Mouse (Mus musculus): ENCODE measurements at regions not wholly inside any gene's neighbourhood (a gene's known extent, or its start where the extent isn't known, plus 50 kb on each side); places are given as distances from the start of the nearest gene placed in this dataset.
A peak's percentile ranks its signal among the peaks of the same experiment; 100 is the strongest.

DNA sequence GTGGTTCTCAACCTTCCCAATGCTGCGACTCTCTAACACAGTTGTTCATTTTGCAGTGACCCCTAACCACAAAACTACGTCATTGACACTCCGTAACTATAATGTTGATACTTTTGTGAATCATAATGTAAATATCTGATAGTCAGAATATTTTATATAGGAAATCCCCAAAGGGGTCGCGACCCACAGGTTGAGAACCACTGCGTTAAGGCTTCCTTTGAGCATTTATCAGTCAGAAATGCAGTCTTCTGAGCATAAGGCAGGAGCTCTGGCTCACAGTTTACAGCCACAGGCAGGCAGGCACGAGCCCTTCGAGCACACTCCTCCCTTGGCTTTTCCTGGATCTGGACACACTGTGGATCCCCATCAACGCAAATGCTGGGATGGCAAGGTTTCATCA lies 57.0 kb downstream of the Nxnl2 start:
- no peak for ATAC-seq (ENCODE audit: low FRiP score, low read depth)
- peaks cover 28% of the 10 kb centered on the region for H3K4me1 ChIP-seq

GRCm38 (mm10) chr13:51228862-51229770 lies 58.3 kb downstream of the Nxnl2 start:
- H3K27ac ChIP-seq = peak overlapping the region; percentile 11; the same call in 1 of the 2 replicates
- no peaks in the 10 kb centered on the region for H3K27me3 ChIP-seq
- no peak overlapping the region for H3K9ac ChIP-seq
- no peaks in the 10 kb centered on the region for H3K9me3 ChIP-seq
- no peak for ATAC-seq (ENCODE audit: low FRiP score, low read depth)
- H3K36me3 ChIP-seq = no peaks in the 10 kb centered on the region
- no peak overlapping the region for H3K4me3 ChIP-seq
- no peak overlapping the region for H3K4me2 ChIP-seq (replicated peaks)
- H3K4me1 ChIP-seq = peaks cover 18% of the 10 kb centered on the region
- 81% methylated on average over 30 of the region's 30 CpGs for WGBS

More for the DNA sequence above, 57.0 kb downstream of the Nxnl2 start:
- no peak overlapping the region for H3K27ac ChIP-seq
- H3K9me3 ChIP-seq = no peaks in the 10 kb centered on the region
- no peak overlapping the region for H3K4me2 ChIP-seq (replicated peaks)
- no peaks in the 10 kb centered on the region for H3K27me3 ChIP-seq
- WGBS = 83% methylated on average over 9 of the region's 9 CpGs
- H3K36me3 ChIP-seq = no peaks in the 10 kb centered on the region
- no peak overlapping the region for H3K4me3 ChIP-seq
- H3K9ac ChIP-seq = no peak overlapping the region

- WGBS = 91% methylated on average over 4 of the region's 4 CpGs
- Histone ChIP-seq H3K9ac (no peak overlapping the region), H3K27ac (no peak overlapping the region), H3K4me3 (no peak overlapping the region), H3K9me3 (no peaks in the 10 kb centered on the region), H3K4me1 (peaks cover 18% of the 10 kb centered on the region), H3K36me3 (no peaks in the 10 kb centered on the region), H3K27me3 (no peaks in the 10 kb centered on the region), H3K4me2 (replicated peaks) (no peak overlapping the region)
- ATAC-seq (ENCODE audit: low FRiP score, low read depth) = no peak
Measured at GRCm38 (mm10) chr13:51229862-51230261, 59.0 kb downstream of the Nxnl2 start.

- no peak overlapping the region for H3K4me2 ChIP-seq (replicated peaks)
- no peak for ATAC-seq (ENCODE audit: low FRiP score, low read depth)
- H3K27ac ChIP-seq = no peak overlapping the region
- H3K27me3 ChIP-seq = no peaks in the 10 kb centered on the region
- H3K36me3 ChIP-seq = no peaks in the 10 kb centered on the region
- no peak overlapping the region for H3K9ac ChIP-seq
- 77% methylated on average over 4 of the region's 4 CpGs for WGBS
- no peaks in the 10 kb centered on the region for H3K9me3 ChIP-seq
- no peak overlapping the region for H3K4me3 ChIP-seq
- peaks cover 21% of the 10 kb centered on the region for H3K4me1 ChIP-seq
Measured at GRCm38 (mm10) chr13:51231586-51231985, 60.8 kb downstream of the Nxnl2 start.

DNA sequence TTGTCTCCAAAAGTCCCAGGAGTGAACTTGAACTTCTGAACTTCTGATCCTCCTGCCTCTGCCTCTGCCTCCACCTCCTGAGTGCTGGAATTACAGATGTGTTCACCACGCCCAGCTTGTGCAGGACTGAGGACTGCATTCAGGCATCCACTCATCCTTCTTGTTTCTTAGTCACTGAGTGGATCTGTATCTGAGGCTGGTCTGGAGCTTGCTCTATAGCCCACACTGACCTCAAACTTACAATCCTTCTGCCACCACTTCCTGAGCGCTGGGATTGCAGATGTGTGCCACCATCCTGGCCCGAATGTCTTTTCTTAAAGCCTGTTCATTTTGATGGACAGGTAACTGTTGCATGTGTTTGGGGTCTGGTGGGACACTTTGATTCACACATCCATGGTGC lies 76.6 kb downstream of the Nxnl2 start:
- no peak overlapping the region for H3K4me3 ChIP-seq
- no peaks in the 10 kb centered on the region for H3K4me1 ChIP-seq
- H3K27ac ChIP-seq = no peak overlapping the region
- no peaks in the 10 kb centered on the region for H3K9me3 ChIP-seq
- ATAC-seq (ENCODE audit: low FRiP score, low read depth) = no peak
- WGBS = 77% methylated on average over 3 of the region's 3 CpGs
- no peak overlapping the region for H3K9ac ChIP-seq
- H3K4me2 ChIP-seq (replicated peaks) = no peak overlapping the region
- H3K36me3 ChIP-seq = no peaks in the 10 kb centered on the region
- no peaks in the 10 kb centered on the region for H3K27me3 ChIP-seq

- Histone ChIP-seq H3K9ac (no peak overlapping the region), H3K27me3 (no peaks in the 10 kb centered on the region), H3K4me3 (no peak overlapping the region), H3K4me1 (peaks cover 11% of the 10 kb centered on the region), H3K27ac (no peak overlapping the region), H3K36me3 (no peaks in the 10 kb centered on the region), H3K9me3 (no peaks in the 10 kb centered on the region), H3K4me2 (replicated peaks) (no peak overlapping the region)
- 81% methylated on average over 1 of the region's 1 CpGs for WGBS
- ATAC-seq (ENCODE audit: low FRiP score, low read depth) = no peak
Measured at GRCm38 (mm10) chr13:51253371-51253770, 82.5 kb downstream of the Nxnl2 start.

- H3K36me3 ChIP-seq = no peaks in the 10 kb centered on the region
- H3K27me3 ChIP-seq = no peaks in the 10 kb centered on the region
- no peak overlapping the region for H3K4me3 ChIP-seq
- H3K9me3 ChIP-seq = no peaks in the 10 kb centered on the region
- H3K27ac ChIP-seq = no peak overlapping the region
- ATAC-seq (ENCODE audit: low FRiP score, low read depth) = no peak
- peaks cover 33% of the 10 kb centered on the region for H3K4me1 ChIP-seq
- no peak overlapping the region for H3K9ac ChIP-seq
- H3K4me2 ChIP-seq (replicated peaks) = no peak overlapping the region
- 97% methylated on average over 5 of the region's 5 CpGs for WGBS
Measured at GRCm38 (mm10) chr13:51255688-51256087, 84.9 kb downstream of the Nxnl2 start.

GRCm38 (mm10) chr13:51258752-51259721 lies 88.2 kb downstream of the Nxnl2 start:
- Histone ChIP-seq H3K36me3 (no peaks in the 10 kb centered on the region), H3K27ac (peak overlapping the region; percentile 91), H3K9ac (no peak overlapping the region), H3K9me3 (no peaks in the 10 kb centered on the region), H3K4me3 (no peak overlapping the region), H3K27me3 (no peaks in the 10 kb centered on the region), H3K4me2 (replicated peaks) (peak overlapping the region; percentile 35), H3K4me1 (peaks cover 53% of the 10 kb centered on the region)
- 14% methylated on average over 13 of the region's 13 CpGs for WGBS
- ATAC-seq (ENCODE audit: low FRiP score, low read depth) = peak; percentile 93

DNA sequence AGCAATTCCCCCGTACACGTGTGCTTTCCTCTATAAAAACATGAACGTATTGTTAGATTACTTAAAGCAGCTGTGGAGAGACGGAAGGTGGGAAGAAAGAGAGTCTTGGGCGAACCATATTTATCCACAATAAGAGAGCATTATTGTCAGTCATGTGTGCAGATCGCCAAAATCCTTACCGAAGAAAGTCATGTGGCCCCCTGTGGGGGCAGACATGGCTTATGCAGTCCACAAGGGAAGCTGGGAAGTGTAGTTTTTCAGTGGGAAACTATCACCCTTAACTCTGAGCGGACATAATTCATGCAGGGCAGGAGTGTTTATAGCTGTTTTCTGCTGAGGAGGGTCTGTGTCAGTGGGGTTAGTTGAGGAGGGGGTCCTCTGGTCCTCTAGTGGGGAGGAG lies 90.8 kb downstream of the Nxnl2 start:
- no peaks in the 10 kb centered on the region for H3K27me3 ChIP-seq
- no peaks in the 10 kb centered on the region for H3K9me3 ChIP-seq

GRCm38 (mm10) chr13:51272786-51273185 lies 102.0 kb downstream of the Nxnl2 start:
- WGBS = 84% methylated on average over 4 of the region's 4 CpGs
- no peak overlapping the region for H3K4me2 ChIP-seq (replicated peaks)
- no peaks in the 10 kb centered on the region for H3K9me3 ChIP-seq
- peak overlapping the region; percentile 66; the same call in 1 of the 2 replicates for H3K27ac ChIP-seq
- peaks cover 38% of the 10 kb centered on the region for H3K4me1 ChIP-seq
- no peak overlapping the region for H3K4me3 ChIP-seq
- no peak overlapping the region for H3K9ac ChIP-seq
- H3K27me3 ChIP-seq = no peaks in the 10 kb centered on the region
- no peaks in the 10 kb centered on the region for H3K36me3 ChIP-seq
- no peak for ATAC-seq (ENCODE audit: low FRiP score, low read depth)

More for the DNA sequence above, 90.8 kb downstream of the Nxnl2 start:
- H3K27ac ChIP-seq = peak overlapping the region; percentile 91
- peak overlapping the region; percentile 54 for H3K4me2 ChIP-seq (replicated peaks)
- peak; percentile 26 for ATAC-seq (ENCODE audit: low FRiP score, low read depth)
- H3K9ac ChIP-seq = peak overlapping the region; percentile 36; the same call in 1 of the 2 replicates
- peaks cover 53% of the 10 kb centered on the region for H3K4me1 ChIP-seq
- WGBS = 12% methylated on average over 8 of the region's 8 CpGs
- H3K4me3 ChIP-seq = peak overlapping the region; percentile 28
- no peaks in the 10 kb centered on the region for H3K36me3 ChIP-seq

GRCm38 (mm10) chr13:51274639-51275038 lies 103.8 kb downstream of the Nxnl2 start:
- Histone ChIP-seq H3K9me3 (no peaks in the 10 kb centered on the region), H3K27ac (peak overlapping the region; percentile 61; the same call in 1 of the 2 replicates), H3K4me1 (peaks cover 57% of the 10 kb centered on the region), H3K36me3 (no peaks in the 10 kb centered on the region), H3K9ac (no peak overlapping the region), H3K27me3 (no peaks in the 10 kb centered on the region), H3K4me3 (no peak overlapping the region), H3K4me2 (replicated peaks) (no peak overlapping the region)
- ATAC-seq (ENCODE audit: low FRiP score, low read depth) = no peak
- WGBS = 22% methylated on average over 5 of the region's 5 CpGs

DNA sequence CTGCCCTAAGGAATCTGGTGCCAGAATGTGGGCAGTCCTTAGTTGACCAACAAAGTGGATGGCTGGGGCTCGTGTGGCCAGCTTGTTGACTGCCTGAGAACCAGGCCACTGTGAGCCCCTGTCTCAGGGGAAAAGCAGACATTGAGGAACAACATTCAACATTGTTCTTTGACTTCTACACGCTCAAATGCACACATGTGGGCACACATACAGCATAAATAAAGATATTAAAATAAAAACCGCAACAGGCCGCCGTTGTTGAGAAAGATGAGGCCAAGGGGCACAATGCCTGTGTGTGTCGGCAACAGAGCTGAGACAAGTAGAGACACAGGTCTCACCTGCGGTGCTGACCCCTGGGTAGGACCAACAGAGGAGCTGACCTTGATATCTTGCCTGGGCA lies 105.8 kb downstream of the Nxnl2 start:
- ATAC-seq (ENCODE audit: low FRiP score, low read depth) = no peak
- H3K9ac ChIP-seq = no peak overlapping the region
- H3K36me3 ChIP-seq = no peaks in the 10 kb centered on the region
- 84% methylated on average over 7 of the region's 7 CpGs for WGBS
- no peak overlapping the region for H3K4me2 ChIP-seq (replicated peaks)
- H3K27me3 ChIP-seq = no peaks in the 10 kb centered on the region
- H3K4me1 ChIP-seq = peaks cover 73% of the 10 kb centered on the region
- H3K4me3 ChIP-seq = no peak overlapping the region
- peak overlapping the region; percentile 97; the same call in 1 of the 2 replicates for H3K27ac ChIP-seq
- H3K9me3 ChIP-seq = no peaks in the 10 kb centered on the region
